Mouse (Mus musculus) right cerebral cortex, postnatal 36 days (tissue): Measurements from ENCODE around the gene Eipr1.

ENCODE experiments used
- DNase-seq, 2 experiments: peaks; one replicate each; pipeline ENCODE4 v3.0.0; 2022; ENCODE audit warnings: low spot score in 2 of 2, mixed read lengths in 1 of 2

The Eipr1 gene

GRCm38 (mm10) chr12:28775120-28775519, 23.5 kb downstream of the Eipr1 start:
- no peak for DNase-seq

DNA sequence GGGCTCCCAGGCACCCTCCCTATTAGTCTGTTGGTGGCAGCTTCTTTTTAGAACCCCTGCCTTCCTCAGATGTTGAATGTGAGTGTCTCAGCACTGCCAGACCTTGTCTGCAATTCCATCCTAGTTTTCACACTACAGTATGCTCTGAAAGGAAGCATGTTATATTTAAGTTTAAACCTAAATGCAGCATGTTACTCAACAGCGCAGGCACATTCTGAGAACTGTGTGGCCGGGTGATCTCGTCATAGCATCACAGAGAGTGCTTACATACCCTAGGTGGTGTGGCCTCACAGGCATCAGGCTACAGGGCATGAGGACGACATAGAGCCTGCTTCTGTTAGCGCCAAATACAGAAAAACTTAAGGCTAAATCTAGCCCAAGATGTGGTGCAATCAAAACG, 24.0 kb downstream of the Eipr1 start:
- no peak for DNase-seq

DNA sequence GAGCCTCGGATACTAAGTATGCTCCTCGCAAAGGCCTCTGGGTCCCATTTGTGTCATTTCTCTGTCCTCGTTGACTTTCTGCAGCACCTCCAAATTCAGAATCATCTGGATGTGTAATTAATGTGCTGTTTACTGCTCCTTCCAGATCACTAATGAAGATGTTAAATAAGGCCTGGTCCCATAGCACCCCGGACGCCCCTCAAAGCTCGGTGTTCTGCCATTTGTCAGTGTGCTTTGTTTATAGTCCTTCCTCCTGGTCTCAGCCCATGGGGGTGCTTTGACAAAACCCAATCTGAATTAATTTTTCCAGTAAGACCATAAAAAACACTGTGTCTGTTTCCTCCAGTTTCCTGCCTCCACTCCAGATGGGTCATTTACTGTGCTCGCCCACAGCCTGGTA, 28.6 kb downstream of the Eipr1 start:
- no peak for DNase-seq

DNA sequence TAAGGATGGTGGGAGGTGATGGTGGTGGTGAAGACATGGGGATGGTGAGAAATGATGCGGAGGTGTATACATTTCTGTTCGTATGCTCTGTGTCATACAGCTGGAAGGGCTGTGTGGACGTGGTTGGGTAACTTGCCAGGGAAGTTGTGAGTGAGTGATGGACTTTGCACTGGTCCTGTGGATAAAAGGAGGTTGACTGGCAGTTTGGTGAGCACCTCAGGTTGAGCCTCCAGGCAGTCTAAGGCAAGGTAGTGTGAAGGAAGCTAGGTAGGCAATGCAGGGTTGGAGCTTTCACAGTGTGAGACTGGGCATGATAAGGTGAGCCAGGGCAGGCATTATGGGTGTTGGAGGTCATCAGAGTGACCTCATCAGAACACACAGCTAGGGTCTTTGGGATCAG, 31.0 kb downstream of the Eipr1 start:
- DNase-seq, result no peak

GRCm38 (mm10) chr12:28784355-28784754, 32.8 kb downstream of the Eipr1 start:
- peak in 1 of 2 experiments; percentile 53 for DNase-seq

GRCm38 (mm10) chr12:28784864-28785263, 33.3 kb downstream of the Eipr1 start:
- DNase-seq, result no peak

- no peak for DNase-seq
Observed at GRCm38 (mm10) chr12:28785299-28785698, 33.7 kb downstream of the Eipr1 start.

DNA sequence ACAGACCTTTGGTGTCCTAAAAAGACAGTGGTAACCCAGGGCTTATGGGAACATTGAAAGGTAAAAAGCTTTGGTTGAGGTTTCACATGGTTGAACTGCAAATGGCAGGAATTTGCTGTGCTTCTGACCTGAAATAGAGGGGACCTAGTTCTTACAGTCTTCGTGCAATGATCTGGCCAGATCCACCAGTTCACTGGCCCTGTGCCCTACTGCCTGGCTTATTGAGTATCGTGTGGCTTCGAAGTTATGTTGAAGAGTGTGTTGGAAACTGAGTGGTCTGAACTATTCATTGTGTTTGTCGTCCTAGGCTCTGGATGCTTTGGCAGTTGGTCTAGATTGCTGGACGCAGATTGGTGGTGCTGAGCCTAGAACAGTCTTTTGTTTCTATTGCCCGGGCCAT, 34.7 kb downstream of the Eipr1 start:
- no peak for DNase-seq

- DNase-seq, result no peak
Observed at GRCm38 (mm10) chr12:28792613-28793012, 41.0 kb downstream of the Eipr1 start.

- DNase-seq, result peak; percentile 65 to 80
Observed at GRCm38 (mm10) chr12:28793715-28794114, 42.1 kb downstream of the Eipr1 start.

- no peak for DNase-seq
Observed at GRCm38 (mm10) chr12:28795041-28795440, 43.4 kb downstream of the Eipr1 start.

DNA sequence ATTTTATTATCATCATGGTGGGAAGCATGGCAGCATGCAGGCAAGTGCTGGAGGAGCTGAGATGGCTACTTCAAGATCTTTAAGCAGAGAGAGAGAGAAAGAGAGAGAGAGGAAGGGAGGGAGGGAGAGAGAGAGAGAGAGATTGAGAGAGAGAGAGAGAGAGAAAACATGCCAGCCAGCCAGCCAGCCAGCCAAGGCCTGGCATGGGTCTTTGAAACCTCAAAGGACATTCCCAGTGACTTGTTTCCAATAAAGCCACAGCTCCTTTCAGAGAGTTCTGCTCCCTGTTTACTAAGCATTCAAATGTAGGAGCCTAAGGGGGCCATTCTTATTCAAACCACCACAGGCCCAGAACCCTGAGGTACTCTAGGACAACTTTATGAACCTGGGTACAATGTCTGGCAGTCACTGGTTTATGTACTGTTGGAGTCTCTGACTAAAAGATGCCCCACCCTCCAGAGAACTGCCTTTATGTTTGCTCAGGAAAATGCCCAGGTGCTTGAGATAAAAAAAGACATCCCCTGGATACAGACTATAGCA, 45.3 kb downstream of the Eipr1 start:
- no peak for DNase-seq

DNA sequence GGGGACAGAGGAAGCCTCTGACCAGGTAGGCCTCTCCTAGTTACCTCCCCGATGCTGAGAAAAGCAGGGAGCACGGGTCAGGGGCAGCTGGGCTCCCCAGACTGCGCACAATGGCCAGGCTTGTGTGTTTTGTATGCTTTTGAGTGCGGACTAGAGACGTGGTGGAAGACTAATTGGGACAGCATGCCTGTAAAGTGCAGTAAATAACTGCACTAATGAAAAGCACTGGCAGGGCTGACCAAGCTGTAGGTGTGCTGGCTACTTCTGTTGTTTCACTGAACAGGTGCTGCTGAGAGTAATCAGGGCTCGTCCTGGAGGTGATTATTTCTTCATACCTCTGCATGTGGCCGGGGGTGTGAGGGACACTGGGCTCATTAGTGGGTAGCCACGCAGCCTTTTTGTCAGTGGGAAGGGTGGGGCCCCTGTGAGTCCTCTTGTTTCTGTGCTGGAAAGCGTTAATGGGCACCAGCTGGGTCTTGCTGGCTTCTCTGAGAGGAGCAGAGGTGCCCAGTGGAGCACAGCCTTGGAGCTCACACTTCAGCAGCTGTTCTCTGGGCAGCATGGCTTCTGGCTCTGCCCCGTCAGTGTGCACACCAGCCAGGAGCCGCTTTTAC, 48.3 kb downstream of the Eipr1 start:
- DNase-seq, result no peak

DNA sequence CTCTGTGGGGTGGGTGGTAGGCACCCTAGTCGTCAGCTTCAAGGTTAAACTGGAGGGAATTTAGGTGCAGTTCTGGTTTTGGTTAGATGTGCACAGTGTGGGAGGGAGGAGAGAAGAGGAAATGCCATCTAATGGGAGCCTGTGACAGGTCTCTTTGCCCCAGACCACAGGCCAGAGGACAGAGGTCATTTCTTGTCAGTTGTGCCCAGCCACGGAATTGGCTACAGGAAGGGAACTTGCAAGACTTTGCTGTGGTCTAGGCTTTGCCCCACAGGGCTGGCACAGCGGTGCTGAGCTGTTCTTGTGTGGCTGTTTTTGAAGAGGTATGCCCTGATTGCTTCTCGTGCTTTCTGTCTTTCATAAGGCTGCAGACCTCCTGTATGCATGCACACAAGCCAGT, 48.8 kb downstream of the Eipr1 start:
- no peak for DNase-seq

DNA sequence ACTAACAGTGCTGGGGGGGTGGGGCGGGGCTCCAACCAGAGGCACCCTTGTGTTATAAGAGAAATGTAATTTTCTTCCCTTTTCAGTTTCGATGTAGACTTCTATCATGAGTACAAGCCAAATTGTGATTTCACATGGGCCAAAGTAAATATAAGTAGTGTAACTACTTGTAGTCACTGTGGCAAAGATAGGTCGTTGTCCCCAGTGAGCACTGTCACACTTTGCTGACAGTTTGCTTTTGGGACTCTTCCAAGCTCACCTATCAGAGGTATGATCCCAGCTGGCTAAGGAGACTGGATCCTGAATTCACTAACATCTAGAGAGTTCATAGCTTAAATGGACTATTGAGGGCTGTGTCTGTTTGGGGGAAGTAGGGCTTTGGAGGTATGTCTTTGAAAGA, 49.3 kb downstream of the Eipr1 start:
- no peak for DNase-seq

DNA sequence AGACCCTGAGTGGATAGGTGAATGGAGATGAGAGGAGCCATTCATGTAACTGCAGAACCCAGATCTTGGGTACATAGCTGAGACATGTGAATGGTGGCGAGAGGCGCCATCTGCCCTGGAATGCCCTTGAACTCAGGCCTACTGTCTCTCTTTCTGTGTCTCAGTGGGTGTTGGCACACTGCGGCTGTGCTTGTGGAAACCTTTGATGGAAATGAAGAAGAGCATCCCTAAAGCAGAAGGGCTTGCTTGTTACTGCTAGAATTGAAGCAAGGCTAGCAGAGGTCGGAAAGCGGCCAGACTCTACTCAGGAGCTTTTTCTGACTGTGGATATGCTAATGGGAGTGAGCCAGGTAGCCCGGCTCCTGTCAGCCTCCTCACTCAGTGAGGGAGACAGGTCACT, 50.1 kb downstream of the Eipr1 start:
- no peak for DNase-seq

DNA sequence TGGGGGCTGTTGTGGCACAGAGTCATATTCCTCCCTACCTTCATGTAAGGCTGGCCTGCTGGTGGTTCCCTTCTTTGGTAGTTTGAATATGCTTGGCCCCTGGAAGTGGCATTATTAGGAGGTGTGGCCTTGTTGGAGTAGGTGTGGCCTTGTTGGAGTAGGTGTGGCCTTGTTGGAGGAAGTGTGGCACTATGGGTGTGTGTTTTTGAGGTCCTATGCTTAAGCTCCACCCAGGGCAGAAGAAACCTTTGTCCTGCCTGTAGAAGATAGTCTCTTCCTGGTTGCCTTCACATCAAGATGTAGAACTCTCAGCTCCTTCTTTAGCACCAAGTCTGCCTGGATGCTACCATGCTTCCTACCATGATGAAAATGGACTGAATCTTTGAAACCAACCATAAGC, 51.4 kb downstream of the Eipr1 start:
- DNase-seq, result no peak

GRCm38 (mm10) chr12:28804558-28805481, 53.2 kb downstream of the Eipr1 start:
- no peak for DNase-seq

DNA sequence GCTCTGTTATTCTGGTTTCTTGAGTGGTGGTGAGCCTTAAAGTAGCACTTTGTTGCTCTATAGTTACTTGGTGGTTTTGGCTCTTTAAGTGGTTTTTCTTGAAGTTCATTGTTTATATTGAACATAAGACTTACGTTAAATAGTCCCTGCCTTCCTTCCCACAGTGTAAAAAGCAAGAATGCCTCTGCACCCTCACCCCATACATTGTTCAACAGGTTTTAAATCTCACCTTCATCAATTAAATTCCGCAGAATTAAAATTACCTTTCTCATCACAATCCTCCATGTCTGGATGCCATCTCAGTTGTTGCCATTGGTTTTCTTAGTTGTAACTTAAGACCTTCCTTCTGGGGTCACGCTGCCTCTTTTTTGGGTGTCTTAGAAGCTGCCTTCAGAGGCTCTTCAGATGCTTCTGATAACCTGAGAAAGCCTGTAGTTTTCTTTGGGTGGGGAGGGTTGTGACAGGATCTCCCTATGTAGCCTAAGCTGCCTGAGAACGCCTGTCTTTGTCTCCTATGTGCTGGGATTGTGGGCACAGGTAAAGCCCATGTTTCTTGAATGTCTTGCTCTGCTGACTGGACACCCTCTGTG, 57.3 kb downstream of the Eipr1 start:
- DNase-seq, result no peak

GRCm38 (mm10) chr12:28809756-28810337, 58.2 kb downstream of the Eipr1 start:
- no peak for DNase-seq

- DNase-seq, result no peak
Observed at GRCm38 (mm10) chr12:28816681-28817426, 65.3 kb downstream of the Eipr1 start.

- DNase-seq, result peak; percentile 34 to 42
Observed at GRCm38 (mm10) chr12:28817427-28817752, 65.8 kb downstream of the Eipr1 start.
